Mouse (Mus musculus): ENCODE results near the gene Exosc5. TPM values are rescaled to one million over a fixed set of nuclear protein-coding genes. Genes with fewer than 3 reads are reported as not detected.

Gene Exosc5
- polyA plus RNA-seq, 1 experiment, result 21.6 TPM

DNA sequence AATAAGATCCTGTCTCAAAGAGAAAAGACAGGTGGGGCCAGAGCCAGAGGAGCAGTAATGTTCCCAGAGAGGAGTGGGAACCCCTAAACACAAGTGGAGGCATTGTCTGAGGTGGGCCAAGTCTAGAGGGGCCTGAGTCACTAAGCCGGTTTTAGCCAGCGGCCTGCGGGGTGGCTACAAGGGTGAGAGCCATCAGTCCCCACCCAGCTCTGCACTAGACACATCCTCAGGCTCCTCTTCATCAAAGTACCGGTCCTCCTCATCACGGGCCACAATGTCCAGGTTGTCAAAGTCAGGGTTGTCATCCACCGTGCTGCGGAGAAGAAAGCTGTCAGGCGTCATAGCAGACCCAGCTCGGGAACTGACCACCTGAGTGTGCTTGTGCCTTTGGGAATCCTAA is 53.8 kb downstream of the Exosc5 start:
- TF ChIP-seq CTCF (IDR thresholded peaks at IDR 0.05; ENCODE audit: borderline replicate concordance, insufficient read depth, low read length) (no peak), POLR2A (IDR thresholded peaks at IDR 0.05; ENCODE audit: low read depth, low read length) (no peak)
- peaks cover 11% of the 10 kb centered on the region for H3K4me1 ChIP-seq (ENCODE audit: control insufficient read depth, insufficient read depth, low read length)
- no peak overlapping the region for H3K27ac ChIP-seq (ENCODE audit: insufficient read depth, low read length)
- no peak overlapping the region for H3K4me3 ChIP-seq (ENCODE audit: insufficient read depth, low read length)

DNA sequence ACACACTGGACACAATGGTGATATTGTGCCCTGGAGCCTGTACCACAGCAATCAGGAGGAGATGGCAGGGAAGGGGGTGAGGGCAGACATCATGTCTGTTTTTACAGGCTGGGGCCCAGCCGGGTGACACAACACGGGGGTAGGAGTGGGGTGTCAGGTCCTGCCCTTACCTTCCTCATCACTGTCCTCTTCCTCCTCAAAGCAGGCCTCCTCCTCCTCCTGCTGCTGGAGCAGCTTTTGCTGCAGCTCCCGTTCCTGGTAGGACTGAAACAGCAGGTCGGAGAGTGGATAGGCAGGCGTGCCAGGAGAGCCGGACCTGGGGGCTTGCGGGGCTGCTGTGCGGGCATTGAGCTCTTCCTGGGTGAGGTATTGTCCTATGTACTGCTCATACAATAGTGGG is 55.6 kb downstream of the Exosc5 start:
- TF ChIP-seq CTCF (IDR thresholded peaks at IDR 0.05; ENCODE audit: borderline replicate concordance, insufficient read depth, low read length) (no peak), POLR2A (IDR thresholded peaks at IDR 0.05; ENCODE audit: low read depth, low read length) (no peak)
- Histone ChIP-seq H3K27ac (ENCODE audit: insufficient read depth, low read length) (no peak overlapping the region), H3K4me3 (ENCODE audit: insufficient read depth, low read length) (no peak overlapping the region), H3K4me1 (ENCODE audit: control insufficient read depth, insufficient read depth, low read length) (peaks cover 11% of the 10 kb centered on the region)

DNA sequence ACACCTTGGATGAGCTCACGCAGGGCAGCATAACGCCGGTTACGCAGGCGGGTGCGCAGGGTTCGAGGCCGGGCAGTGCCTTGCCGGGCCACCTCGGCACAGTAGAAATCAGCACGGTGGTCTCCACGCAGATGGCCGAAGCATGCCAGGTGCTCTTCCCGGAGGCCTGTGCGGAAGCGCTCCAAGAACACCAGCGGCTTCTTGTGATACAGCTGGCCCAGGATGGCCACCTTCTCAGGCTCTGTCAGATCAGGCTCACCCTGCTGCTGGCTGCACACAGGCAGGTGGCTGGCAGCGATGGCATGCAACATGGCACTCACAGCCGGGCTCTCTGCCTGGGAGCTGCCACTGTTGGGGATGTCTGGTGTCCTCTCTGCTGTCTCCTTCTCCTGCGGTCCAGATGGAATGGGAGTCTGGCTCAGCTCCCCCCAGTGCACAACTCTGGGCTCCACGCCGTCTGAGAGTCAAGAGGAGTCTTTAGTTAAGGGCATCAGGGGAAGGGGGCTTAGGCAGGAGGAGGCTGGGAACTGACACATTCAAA is 56.8 kb downstream of the Exosc5 start:
- Histone ChIP-seq H3K4me3 (ENCODE audit: insufficient read depth, low read length) (no peak overlapping the region), H3K27ac (ENCODE audit: insufficient read depth, low read length) (no peak overlapping the region), H3K4me1 (ENCODE audit: control insufficient read depth, insufficient read depth, low read length) (peaks cover 6% of the 10 kb centered on the region)
- no peak for TF ChIP-seq POLR2A (IDR thresholded peaks at IDR 0.05; ENCODE audit: low read depth, low read length)
- TF ChIP-seq CTCF (IDR thresholded peaks at IDR 0.05; ENCODE audit: borderline replicate concordance, insufficient read depth, low read length), result no peak

DNA sequence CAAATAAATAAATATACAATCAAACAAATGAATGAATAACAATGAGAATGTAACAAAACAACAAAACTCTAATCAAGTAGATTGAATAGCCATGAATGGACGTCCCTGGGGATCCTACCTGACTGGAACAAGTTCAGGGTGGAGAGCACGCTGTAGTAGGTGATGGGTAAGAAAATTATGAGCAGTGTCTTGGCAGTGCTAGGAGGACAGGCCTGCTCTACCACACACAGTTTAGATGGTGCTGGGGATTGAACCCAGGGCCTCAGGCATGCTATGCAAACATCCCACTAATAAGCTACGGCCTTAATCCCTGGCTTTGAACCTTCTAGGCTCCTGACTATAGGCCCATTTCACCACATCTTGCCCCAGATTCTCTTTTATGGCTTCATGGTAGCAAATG is 58.5 kb downstream of the Exosc5 start:
- TF ChIP-seq CTCF (IDR thresholded peaks at IDR 0.05; ENCODE audit: borderline replicate concordance, insufficient read depth, low read length) (no peak), POLR2A (IDR thresholded peaks at IDR 0.05; ENCODE audit: low read depth, low read length) (no peak)

DNA sequence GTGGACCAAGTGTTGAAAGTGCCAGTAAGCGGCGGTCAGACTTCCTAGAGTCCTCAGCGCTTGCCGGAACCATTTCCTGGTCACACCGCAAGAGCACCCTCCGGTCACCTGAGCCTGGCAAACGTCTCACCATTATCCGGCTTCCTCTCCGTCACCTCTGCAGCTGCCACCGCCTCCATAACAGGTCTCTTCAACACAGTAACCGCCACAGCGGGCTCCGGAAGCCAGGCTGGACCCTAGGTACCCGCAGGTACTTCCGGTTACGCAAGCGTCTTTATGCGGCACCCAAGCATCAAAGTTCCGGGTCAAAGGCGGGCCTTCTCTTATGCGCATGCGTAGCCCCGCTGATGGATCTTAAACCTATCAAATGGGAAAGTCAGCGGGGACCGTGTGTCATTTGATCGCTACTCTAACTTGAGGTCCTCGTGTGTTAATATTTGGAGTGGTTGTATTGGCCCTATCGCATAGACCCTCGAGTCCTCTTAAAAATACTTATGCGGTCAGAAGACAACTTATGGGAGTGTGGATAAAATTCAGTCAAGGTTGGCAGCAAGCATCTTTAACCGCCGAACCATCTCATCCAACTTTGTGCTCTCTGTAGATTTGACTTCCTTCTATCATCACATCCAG is 59.9 kb downstream of the Exosc5 start, which contains the start of gene Ccdc97:
Ccdc97 (minus strand) TSS at position 301 of the 630 bp plus-strand sequence.
- Histone ChIP-seq H3K4me3 (ENCODE audit: insufficient read depth, low read length) (peak within 1 kb of the TSS; percentile 74), H3K4me1 (ENCODE audit: control insufficient read depth, insufficient read depth, low read length) (no peaks in the 10 kb centered on the region; the same call in 1 of the 2 replicates), H3K27ac (ENCODE audit: insufficient read depth, low read length) (peak within 1 kb of the TSS; percentile 75)
- TF ChIP-seq CTCF (IDR thresholded peaks at IDR 0.05; ENCODE audit: borderline replicate concordance, insufficient read depth, low read length), result no peak
- peak; percentile 74; the same call in 1 of the 2 replicates for TF ChIP-seq POLR2A (IDR thresholded peaks at IDR 0.05; ENCODE audit: low read depth, low read length)

More for the DNA sequence above, 58.5 kb downstream of the Exosc5 start:
- Histone ChIP-seq H3K27ac (ENCODE audit: insufficient read depth, low read length) (no peak overlapping the region), H3K4me3 (ENCODE audit: insufficient read depth, low read length) (no peak overlapping the region), H3K4me1 (ENCODE audit: control insufficient read depth, insufficient read depth, low read length) (no peaks in the 10 kb centered on the region; the same call in 1 of the 2 replicates)

DNA sequence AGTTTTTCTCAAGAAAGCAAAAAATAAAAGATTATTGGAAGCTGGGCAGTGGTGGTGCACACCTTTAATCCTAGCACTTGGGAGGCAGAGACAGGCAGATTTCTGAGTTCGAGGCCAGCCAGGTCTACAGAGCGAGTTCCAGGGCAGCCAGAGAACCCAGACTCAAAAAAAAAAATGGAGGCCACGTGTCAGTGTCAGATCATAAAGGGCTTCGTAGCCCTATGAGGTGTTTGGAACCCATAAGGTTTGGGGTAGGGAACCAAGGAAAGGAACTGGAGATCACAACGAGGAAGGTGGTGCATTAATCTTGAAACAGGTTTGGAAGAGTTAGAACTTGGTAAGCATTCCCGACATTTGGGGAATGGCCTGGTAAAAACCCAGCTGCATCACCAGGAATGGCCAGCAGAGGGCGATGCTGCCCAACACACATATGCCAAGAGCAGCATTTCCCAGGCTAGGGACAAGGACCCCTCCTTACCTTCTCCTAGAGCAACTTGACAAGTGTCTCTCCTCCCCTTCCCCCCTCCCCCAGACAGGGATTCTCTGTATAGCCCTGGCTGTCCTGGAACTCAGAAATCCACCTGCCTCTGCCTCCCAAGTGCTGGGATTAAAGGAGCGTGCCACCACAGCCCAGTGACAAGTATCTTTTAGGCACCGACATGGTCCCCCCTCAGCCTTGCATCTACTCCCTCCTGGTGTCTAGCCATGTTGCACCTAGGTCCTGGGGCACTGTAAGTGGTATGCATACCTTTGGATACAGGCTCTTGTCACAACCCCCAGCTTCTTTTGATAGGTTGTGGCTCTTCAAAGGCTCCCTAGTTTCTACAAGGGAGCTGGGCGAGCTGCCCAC is 61.0 kb downstream of the Exosc5 start:
- Histone ChIP-seq H3K27ac (ENCODE audit: insufficient read depth, low read length) (no peak overlapping the region), H3K4me1 (ENCODE audit: control insufficient read depth, insufficient read depth, low read length) (no peaks in the 10 kb centered on the region; the same call in 1 of the 2 replicates), H3K4me3 (ENCODE audit: insufficient read depth, low read length) (no peak overlapping the region)
- TF ChIP-seq POLR2A (IDR thresholded peaks at IDR 0.05; ENCODE audit: low read depth, low read length) (no peak), CTCF (IDR thresholded peaks at IDR 0.05; ENCODE audit: borderline replicate concordance, insufficient read depth, low read length) (peak; percentile 95; the same call in 1 of the 2 replicates)

DNA sequence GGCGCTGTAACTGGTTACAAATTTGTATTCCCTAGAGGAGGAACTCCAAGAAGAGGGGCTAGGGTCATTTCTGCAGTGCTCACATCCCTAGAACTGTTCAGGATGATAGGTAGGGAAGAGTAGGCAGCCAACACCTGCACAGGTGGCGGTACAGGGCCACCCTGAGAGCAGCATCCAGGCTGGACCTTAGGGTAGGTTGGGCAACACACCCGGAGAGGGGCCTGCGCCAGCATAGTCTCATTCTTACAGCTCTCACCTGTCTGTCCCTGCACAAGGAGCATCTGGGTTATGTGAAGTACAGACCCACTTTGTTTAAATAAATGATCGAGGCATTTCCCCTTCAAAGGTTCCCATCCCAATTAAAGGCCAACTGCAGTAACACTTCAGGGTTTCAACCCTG is 61.8 kb downstream of the Exosc5 start:
- Histone ChIP-seq H3K27ac (ENCODE audit: insufficient read depth, low read length) (no peak overlapping the region), H3K4me1 (ENCODE audit: control insufficient read depth, insufficient read depth, low read length) (no peaks in the 10 kb centered on the region; the same call in 1 of the 2 replicates), H3K4me3 (ENCODE audit: insufficient read depth, low read length) (no peak overlapping the region)
- no peak for TF ChIP-seq POLR2A (IDR thresholded peaks at IDR 0.05; ENCODE audit: low read depth, low read length)
- no peak for TF ChIP-seq CTCF (IDR thresholded peaks at IDR 0.05; ENCODE audit: borderline replicate concordance, insufficient read depth, low read length)

Other genes with a start within 250 kb of the Exosc5 start
- gene Cxcl17, start 246.3 kb upstream of the Exosc5 start, polyA plus RNA-seq (2011; ENCODE audit: insufficient read length, low read depth, missing spikeins), result not detected in 2 replicates
- not detected in 2 replicates for gene Ceacam1, start 181.6 kb upstream of the Exosc5 start, polyA plus RNA-seq (2011; ENCODE audit: insufficient read length, low read depth, missing spikeins)
- gene Ceacam2, start 119.3 kb upstream of the Exosc5 start, polyA plus RNA-seq (2011; ENCODE audit: insufficient read length, low read depth, missing spikeins), result not detected in 2 replicates
- gene Erich4, start 43.3 kb upstream of the Exosc5 start, polyA plus RNA-seq (2011; ENCODE audit: insufficient read length, low read depth, missing spikeins), result not detected in 2 replicates
- 8.2 and 16.7 TPM in 2 replicates for gene Dmac2, start 39.8 kb upstream of the Exosc5 start, polyA plus RNA-seq (2011; ENCODE audit: insufficient read length, low read depth, missing spikeins)
- 0.68 and 0.83 TPM in 2 replicates for gene B3gnt8, start 32.5 kb upstream of the Exosc5 start, polyA plus RNA-seq (2011; ENCODE audit: insufficient read length, low read depth, missing spikeins)
- 15.5 and 16.4 TPM in 2 replicates for gene Bckdha, start 183 bp upstream of the Exosc5 start, polyA plus RNA-seq (2011; ENCODE audit: insufficient read length, low read depth, missing spikeins)
- gene Tmem91, start 16.0 kb downstream of the Exosc5 start, polyA plus RNA-seq (2011; ENCODE audit: insufficient read length, low read depth, missing spikeins), result 0.73 TPM in 1 of 2 replicates, not detected in the other
- 7.8 and 13.1 TPM in 2 replicates for gene B9d2, start 21.6 kb downstream of the Exosc5 start, polyA plus RNA-seq (2011; ENCODE audit: insufficient read length, low read depth, missing spikeins)
- 48.0 and 60.5 TPM in 2 replicates for gene Tgfb1, start 27.8 kb downstream of the Exosc5 start, polyA plus RNA-seq (2011; ENCODE audit: insufficient read length, low read depth, missing spikeins)
- 31.5 and 32.0 TPM in 2 replicates for gene Ccdc97, start 59.9 kb downstream of the Exosc5 start, polyA plus RNA-seq (2011; ENCODE audit: insufficient read length, low read depth, missing spikeins)
- gene Hnrnpul1, start 95.6 kb downstream of the Exosc5 start, polyA plus RNA-seq (2011; ENCODE audit: insufficient read length, low read depth, missing spikeins), result 125 and 155 TPM in 2 replicates
- 232 and 364 TPM in 2 replicates for gene Axl, start 129.5 kb downstream of the Exosc5 start, polyA plus RNA-seq (2011; ENCODE audit: insufficient read length, low read depth, missing spikeins)
- 0.23 TPM in 1 of 2 replicates, not detected in the other for gene Cyp2s1, start 157.7 kb downstream of the Exosc5 start, polyA plus RNA-seq (2011; ENCODE audit: insufficient read length, low read depth, missing spikeins)
- gene Cyp2b10, start 238.5 kb downstream of the Exosc5 start, polyA plus RNA-seq (2011; ENCODE audit: insufficient read length, low read depth, missing spikeins), result not detected in 2 replicates